Mouse (Mus musculus) adrenal gland, postnatal 4 days (tissue): Measurements from ENCODE around the gene Rp2. TPM values are rescaled to one million over a fixed set of nuclear protein-coding genes. Genes with fewer than 3 reads are reported as not detected.
"Not testable (repeated sequence)": the region's sequence is repeated elsewhere in the genome, so short reads cannot be mapped to it uniquely, and the experiment has no call there.

Experiments used
- DNase-seq, 2 experiments: peaks; one replicate each; pipeline ENCODE4 v3.0.0; 2021 to 2022; ENCODE audit warnings: low spot score in 2 of 2, mixed read lengths in 2 of 2
- long read RNA-seq, 2 experiments: library from polyadenylated mRNA; stranded (forward); transcript quantifications; one replicate each; pipeline ENCODE4 v2.0.0; 2021
- total RNA-seq, 2 experiments: library from RNA; stranded (reverse); gene quantifications; 2 replicates each; pipeline ENCODE4 v1.2.3; 2021

Gene Rp2
- total RNA-seq = 10 to 100 TPM; 21.5 to 22.1 TPM
- long read RNA-seq, experiment 1, full-length matches to known transcripts = 8 of 9 reads
- long read RNA-seq, experiment 1, partial matches to known transcripts = 1 of 9 reads
- long read RNA-seq, experiment 1, other reads (novel, unspliced or antisense) = 0 of 9 reads
- long read RNA-seq, experiment 2, full-length matches to known transcripts = 33 of 35 reads
- long read RNA-seq, experiment 2, partial matches to known transcripts = 1 of 35 reads
- long read RNA-seq, experiment 2, other reads (novel, unspliced or antisense) = 1 of 35 reads

DNA sequence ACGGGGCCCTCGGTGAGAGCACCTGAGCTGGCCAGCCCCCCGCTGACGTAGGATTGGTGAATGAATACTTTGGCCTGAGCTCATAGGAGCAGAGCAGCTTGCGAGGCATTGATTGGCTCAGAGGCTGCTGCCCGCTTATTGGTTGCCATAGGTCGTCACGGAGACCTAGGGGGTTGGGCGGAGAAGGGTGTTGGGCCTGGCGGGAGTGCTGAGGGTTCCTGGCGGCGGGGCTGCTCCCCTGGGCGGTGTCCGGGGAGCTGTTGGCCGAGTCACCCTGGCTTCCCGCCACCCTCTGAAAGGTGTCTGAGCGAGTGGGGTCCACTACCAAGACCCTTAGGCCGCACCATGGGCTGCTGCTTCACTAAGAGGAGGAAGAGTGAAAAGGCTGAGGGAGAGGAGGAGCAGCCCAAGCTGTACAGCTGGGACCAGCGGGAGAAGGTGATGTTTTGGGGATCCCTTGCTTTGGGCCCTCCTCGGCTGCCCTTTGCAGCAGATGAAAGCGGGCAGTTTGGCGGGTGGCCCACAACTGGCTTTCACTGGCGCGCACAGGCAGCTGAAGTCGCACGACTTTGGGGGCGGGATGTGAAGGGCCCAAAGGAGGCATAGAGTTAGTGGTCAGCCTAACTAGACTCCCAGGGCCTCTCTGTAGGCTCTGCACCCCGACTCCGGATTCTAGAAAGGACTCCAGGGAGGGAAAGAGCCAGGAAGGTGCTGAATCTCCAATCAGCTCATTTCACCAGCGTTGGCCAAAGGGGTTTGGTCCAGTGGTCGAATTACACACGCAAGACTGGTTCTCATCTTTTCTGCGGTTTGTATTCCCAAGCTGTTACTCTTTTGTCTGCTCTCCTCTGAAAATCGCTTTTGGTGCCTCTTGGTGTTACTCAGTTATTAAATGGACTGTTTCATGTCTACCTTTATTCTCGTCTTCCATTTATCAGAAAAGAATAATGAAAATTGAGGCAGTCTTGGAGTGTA lies at the start of gene Rp2:
Gene Rp2 (plus strand): TSS at position 91 of the 975 bp plus-strand sequence.
- peak; percentile 38 to 53 for DNase-seq

GRCm38 (mm10) chrX:20332756-20333155 lies 31.5 kb upstream of the Rp2 start:
- no peak for DNase-seq

- DNase-seq = peak in 1 of 2 experiments; percentile 3
Observed at GRCm38 (mm10) chrX:20335722-20336121, 28.6 kb upstream of the Rp2 start.

DNA sequence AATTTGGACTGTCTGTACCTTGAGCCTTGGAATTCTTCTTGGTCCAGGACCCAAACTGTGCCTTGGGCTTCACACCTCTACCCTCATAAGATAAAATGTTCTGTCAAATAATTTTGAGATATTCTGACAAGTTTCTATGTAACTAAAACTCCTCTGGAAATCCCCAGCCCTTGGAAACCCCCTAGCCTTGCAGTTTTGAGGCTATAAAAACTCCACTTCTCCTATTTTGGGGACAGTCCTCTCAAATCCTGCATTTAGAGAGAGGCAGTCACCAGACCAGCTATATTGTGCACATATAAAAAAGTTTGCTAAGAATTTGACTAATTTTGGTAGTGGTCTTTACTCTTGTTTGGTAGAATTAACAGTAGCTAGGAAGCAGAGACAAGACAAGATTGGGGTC lies 19.3 kb upstream of the Rp2 start:
- DNase-seq = no peak

DNA sequence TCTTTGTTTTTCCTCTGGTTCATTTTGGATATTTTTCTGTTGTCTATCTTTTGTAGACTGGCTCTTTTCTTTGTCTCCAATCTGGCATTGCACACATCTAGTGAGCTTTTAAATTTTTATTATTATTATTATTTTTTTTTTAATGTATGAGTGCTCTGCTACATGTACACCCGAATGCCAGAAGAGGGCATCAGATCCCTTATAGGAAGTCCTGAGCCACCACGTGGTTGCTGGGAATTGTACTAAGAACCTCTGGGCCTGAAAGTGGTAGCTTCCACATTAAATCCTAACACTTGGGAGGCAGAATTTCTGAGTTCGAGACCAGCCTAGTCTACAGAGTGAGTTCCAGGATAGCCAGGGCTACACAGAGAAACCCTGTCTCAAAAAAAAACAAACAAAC lies 17.9 kb upstream of the Rp2 start:
- no peak for DNase-seq

DNA sequence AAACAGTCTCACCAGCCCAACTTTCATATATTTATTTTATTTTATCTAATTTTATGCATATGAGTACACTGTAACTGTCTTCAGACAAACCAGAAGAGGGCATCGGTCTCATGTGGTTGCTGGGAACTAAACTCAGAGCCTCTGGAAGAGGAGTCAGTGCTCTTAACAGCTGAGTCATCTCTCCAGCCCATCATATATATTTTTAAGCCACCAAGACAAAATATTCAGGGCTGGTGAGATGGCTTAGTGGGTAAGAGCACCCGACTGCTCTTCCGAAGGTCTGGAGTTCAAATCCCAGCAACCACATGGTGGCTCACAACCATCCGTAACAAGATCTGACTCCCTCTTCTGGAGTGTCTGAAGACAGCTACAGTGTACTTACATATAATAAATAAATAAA lies 14.0 kb upstream of the Rp2 start:
- not testable (repeated sequence) for DNase-seq

DNA sequence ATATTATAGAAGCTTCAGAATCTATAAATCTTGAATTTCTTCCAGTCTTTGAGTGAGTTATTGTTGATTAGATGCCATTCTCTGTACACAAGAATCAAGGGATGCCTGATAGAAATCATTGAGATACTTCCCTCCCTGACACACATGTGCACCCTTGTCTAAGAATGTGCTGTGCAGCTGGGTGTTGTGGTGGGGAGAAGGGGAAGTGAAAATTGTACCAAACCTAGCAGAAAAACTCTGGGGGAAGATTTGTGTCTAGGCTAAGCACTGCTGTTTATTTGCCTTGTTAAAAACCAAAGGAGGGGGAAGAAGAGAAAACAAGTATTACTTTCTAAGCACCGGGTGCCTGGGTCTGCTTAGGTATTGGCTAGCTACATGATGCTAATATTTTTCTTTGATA lies 9.0 kb upstream of the Rp2 start:
- DNase-seq = no peak

DNA sequence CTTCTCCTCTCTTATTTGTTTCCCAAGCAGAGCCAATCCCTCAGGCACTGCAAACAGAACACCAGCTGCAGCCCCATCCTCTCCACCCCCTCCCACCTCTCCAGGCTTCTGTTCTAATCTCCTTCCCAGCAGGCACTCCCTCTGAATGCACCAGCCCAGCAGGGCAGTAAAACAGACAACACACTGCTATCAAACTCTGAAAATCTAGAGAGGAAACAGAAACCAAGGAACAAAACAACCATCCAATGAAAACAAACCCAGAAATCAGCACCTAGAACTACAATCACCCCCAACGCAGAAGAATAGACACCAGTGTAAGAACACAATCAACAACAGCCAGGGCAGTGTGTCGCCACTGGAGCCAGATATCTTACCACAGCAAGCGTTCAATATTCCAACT lies 8.0 kb upstream of the Rp2 start:
- DNase-seq = no peak

DNA sequence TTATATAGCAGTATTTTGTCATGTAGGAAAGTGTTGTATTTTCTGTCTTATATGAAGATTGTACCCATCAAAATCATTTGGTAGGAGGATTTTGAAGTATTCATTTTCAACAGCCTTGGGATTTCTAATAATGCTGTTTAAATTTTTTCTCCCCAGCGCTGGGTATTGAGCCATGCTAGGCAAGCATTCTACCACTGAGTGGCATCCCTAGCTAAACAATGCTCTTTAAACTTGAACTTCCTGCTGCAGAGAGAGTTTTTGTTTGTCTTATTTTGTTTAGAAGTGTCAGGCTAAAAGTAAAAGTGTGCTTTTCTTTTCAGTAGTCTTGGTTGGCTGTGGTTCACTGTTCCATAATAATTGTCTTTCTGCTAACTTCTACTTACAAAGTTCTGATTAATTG lies 1.8 kb downstream of the Rp2 start:
- DNase-seq = no peak

GRCm38 (mm10) chrX:20379347-20380014 lies 15.2 kb downstream of the Rp2 start:
- no peak for DNase-seq

- no peak for DNase-seq
Observed at GRCm38 (mm10) chrX:20382260-20382659, 18.0 kb downstream of the Rp2 start.

DNA sequence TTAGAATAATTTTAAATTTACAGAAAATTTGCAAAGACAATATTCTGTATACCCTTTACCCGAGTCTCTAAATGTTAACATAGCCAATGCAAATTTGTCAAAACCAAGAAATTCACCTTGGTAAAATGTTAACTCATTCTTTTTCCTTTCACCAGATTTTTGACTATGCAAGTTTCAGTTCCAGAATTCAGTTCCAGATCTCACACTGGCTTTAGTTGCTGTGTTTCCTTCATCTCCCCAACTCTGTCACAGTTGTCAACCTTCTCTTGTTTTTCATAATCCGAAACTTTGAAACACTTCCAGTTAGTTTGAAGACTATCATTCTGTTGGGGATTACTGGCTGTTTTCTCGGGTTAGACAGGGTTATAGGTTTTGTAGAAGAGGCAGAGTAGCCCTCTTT lies 22.7 kb downstream of the Rp2 start:
- no peak for DNase-seq

- not testable (repeated sequence) for DNase-seq
Observed at GRCm38 (mm10) chrX:20391964-20392363, 27.7 kb downstream of the Rp2 start.

DNA sequence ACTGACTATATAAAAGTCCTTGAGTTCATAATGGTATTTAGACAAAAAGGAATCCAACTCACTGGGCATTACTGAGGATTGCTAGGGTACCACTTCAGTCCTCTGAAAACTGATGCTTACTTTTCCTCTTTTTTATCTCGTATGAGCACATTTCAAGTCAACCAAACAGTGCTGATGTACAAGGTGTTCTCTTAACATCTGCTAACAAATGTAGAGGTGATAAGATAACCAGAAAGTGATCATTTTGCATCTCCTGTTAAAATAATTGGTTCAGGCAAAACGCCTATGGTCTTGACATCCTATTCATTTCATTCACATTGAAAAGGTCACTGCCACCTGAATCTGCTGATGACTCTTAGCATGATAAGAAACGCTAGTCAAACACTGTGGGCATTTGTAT lies 28.7 kb downstream of the Rp2 start:
- no peak for DNase-seq

GRCm38 (mm10) chrX:20404068-20404467 lies 39.8 kb downstream of the Rp2 start:
- no peak for DNase-seq

- DNase-seq = no peak
Observed at GRCm38 (mm10) chrX:20406909-20407308, 42.6 kb downstream of the Rp2 start.

- no peak for DNase-seq
Observed at GRCm38 (mm10) chrX:20407676-20408075, 43.4 kb downstream of the Rp2 start.

DNA sequence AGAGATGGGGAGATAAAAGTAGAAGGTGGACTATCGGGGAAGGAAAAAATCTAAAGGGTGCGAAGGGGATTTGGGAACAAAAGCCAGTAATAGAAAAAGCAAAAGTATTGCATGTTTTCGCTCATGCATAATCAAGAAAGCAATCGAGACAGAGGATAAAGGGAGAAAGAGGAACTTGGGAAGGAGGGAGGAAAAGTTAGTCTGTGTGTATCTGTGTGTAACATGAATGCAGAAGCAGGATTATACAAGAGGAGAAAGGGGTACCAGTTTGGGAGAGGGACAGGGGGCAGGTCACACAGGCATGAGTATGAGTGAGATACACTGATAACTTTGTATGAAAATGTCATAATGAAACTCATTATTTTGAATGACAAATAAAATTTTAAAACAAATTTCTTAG lies 47.1 kb downstream of the Rp2 start:
- no peak for DNase-seq

DNA sequence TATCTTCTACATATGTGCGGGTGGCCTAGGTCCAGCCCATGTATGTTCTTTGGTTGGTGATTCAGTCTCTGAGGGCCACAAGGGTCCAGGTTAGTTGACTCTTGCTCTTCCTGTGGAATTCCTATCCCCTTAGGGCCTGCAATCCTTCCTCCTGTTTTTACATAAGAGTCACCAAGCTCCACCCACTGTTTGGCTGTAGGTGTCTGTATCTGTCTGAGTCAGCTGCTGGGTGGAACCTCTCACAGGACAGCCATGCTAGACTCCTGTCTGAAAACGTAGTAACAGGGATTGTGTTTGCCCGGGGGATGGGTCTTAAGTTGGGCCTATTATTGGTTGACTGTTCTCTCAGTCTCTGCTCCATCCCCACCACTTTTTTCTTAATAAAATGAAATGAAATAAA lies 47.9 kb downstream of the Rp2 start:
- DNase-seq = no peak

DNA sequence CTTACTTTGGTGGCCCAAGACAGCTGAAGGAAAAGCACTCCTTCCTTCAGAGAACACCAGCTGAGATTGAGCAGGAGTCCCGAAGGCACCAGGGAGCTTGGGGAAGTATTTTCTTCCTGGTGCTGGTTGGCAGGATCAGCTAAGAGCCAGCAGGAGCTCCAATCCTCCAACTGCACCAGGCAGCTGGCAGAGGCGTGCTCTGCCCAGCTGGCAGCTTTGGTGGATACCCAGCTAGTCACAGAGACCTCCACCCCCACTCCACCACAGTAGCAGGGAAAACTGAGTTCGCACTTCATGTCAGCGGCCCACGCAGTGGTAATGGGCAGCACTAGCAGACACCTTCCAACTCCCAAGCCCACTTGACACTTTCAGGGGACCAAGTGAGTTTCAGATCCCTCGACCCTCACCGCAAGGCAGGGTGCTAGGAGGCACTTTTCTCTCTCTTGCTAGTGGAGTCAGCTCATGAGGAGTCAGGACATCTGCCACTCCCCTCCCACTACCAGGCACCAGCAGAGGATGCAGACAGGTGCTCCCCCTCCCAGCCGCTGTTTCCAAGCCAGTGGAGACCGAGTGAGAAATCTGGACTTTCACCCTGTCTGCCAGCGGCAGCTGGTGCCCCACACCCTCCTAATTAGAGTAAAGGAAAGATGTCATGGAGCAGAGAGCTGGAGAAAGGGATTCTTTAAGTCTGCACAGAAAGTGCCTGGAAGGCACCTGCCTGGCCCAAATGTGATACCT lies 50.8 kb downstream of the Rp2 start:
- no peak for DNase-seq

- no peak for DNase-seq
Observed at GRCm38 (mm10) chrX:20418461-20418860, 54.2 kb downstream of the Rp2 start.
